Mouse (Mus musculus) heart, adult 2 months (tissue): ENCODE results near the gene Slc43a2. TPM values are rescaled to one million over a fixed set of nuclear protein-coding genes. Genes with fewer than 3 reads are reported as not detected.

Source experiments
- DNase-seq, 2 experiments: peaks; one replicate each; pipeline ENCODE4 v3.0.0; 2021
- H3K27ac ChIP-seq: fragments of 200-600 bp; 2 replicates; pipeline ENCODE4 v1.8.1; 2022
- H3K27me3 ChIP-seq: fragments of 200-500 bp; 2 replicates; pipeline ENCODE4 v1.6.1; 2012; ENCODE audit warnings: mild to moderate bottlenecking, low read length, inconsistent platforms, mixed read lengths; ENCODE audit not compliant: control insufficient read depth, insufficient read depth
- H3K36me3 ChIP-seq: fragments of 200-500 bp; 2 replicates; pipeline ENCODE4 v1.6.1; 2012; ENCODE audit warnings: low read length, inconsistent platforms; ENCODE audit not compliant: control insufficient read depth, insufficient read depth
- H3K4me1 ChIP-seq: fragments of 200-500 bp; 2 replicates; pipeline ENCODE4 v1.6.1; 2011; ENCODE audit warnings: low read length; ENCODE audit not compliant: control insufficient read depth, insufficient read depth
- H3K4me3 ChIP-seq: fragments of 200-600 bp; 2 replicates; pipeline ENCODE4 v1.8.1; 2022
- H3K79me2 ChIP-seq: fragments of 200-500 bp; replicated peaks from 2 replicates; pipeline ENCODE4 v1.6.1; 2012; ENCODE audit warnings: mild to moderate bottlenecking, inconsistent platforms, low read length, moderate library complexity, mixed read lengths; ENCODE audit not compliant: control insufficient read depth, insufficient read depth
- H3K9ac ChIP-seq: fragments of 200-500 bp; 2 replicates; pipeline ENCODE4 v1.6.1; 2012; ENCODE audit warnings: low read depth, mild to moderate bottlenecking, control low read depth, inconsistent platforms, low read length, mixed read lengths
- CTCF ChIP-seq: fragments of 200-600 bp; IDR thresholded peaks from 2 replicates; pipeline ENCODE4 v1.8.1; 2022; ENCODE audit warnings: antibody characterized with exemption, mild to moderate bottlenecking, moderate library complexity
- EP300 ChIP-seq: fragments of 200-500 bp; IDR thresholded peaks from 2 replicates; pipeline ENCODE4 v1.6.1; 2011; ENCODE audit warnings: low read depth, low read length, control low read depth; ENCODE audit not compliant: insufficient read depth
- POLR2A ChIP-seq: fragments of 200-500 bp; IDR thresholded peaks from 2 replicates; pipeline ENCODE4 v1.6.1; 2011; ENCODE audit warnings: mild to moderate bottlenecking, low read depth, low read length, control low read depth; ENCODE audit not compliant: insufficient read depth
- WGBS: fragments of 180-500 bp; shearing (Covaris S2); methylation state at CpG from one replicate; pipeline ENCODE4 v1.1.7; 2018; 5-methylcytosine and 5-hydroxymethylcytosine counted together
- intact Hi-C: fragments of 180-260 bp; cut with DNase I; formaldehyde crosslinking; loops from one replicate; pipeline ENCODE4 v1.15.1; 2025
- polyA plus RNA-seq: library from polyadenylated mRNA; depleted of rRNA; stranded (reverse); fragments of >200 nt; gene quantifications from 2 replicates; pipeline ENCODE4 v1.2.3, GENCODE M21; 2012
- total RNA-seq, 2 experiments: library from RNA; stranded (reverse); gene quantifications; 2 replicates each; pipeline ENCODE4 v1.2.3; 2021

Slc43a2 gene
- total and polyA plus RNA-seq, 3 experiments: 13.6 to 14.6 (median 13.7) TPM

DNA sequence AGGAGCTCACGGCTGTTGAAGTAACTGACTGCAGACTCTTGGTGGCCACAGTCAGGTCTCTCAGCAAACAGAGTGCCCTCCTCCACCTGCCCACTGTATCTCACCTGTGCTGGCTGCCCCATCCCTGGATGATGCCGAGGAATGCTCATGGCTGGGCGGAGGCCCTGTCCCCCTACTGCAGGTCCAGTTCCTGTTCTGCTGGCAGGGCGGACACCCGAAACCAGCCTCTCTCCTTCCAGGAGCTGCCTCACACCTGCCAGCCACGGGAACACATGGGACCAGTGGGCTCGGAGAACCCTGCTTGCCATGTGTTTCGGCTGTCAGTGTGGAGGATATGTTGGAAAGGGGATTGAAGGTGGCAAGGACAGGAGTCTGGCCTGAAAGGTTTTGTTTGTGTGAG lies 8.7 kb downstream of the Slc43a2 start:
- intact Hi-C loops: no loop called here

DNA sequence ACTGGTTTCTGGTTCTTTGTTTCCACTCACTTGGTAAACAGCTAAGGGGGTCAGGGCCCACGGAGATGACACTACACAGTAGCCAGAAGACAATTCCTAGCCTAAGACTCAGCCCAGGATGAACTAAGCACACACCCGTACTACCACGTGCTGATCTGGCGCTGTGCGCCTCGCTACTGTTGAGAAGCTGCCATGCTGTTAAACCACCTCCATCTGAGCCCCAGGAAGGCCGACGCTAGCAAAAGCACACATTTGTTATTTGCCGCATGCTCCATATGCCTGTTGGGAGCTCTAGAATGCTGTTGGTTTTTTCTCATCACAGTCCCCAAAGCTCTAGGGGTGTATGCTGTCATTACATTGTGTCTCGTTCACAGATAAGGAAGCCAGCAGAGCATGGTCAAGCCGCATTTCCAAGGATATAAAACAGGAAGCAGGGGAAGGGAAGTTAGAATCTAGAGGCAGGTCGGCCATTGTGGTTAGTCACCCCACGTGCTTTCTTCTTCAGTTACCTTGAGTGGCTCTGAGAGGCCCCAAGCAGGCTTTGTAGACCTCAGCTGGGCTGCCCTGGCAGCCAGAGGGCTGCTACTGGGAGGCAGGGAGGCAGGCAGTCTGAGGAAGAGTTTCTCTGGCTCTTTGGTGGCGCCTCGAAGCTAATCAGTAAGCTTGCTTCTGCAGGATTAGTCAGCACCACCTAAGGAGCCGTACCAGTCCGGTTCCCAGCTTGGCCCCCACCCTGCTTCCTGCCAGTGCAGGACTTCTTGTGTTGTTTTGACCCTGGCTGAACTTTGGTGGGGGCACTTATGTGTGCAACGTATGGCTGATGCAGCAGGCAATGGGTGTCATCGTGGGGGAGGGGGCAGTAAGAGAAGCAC lies 9.5 kb downstream of the Slc43a2 start:
- DNase-seq: no peak
- WGBS: 48% methylated on average over 19 of the region's 19 CpGs
- no peak overlapping the region for H3K9ac ChIP-seq
- H3K79me2 ChIP-seq: no peaks in the 10 kb centered on the region
- H3K27me3 ChIP-seq: no peaks in the 10 kb centered on the region
- H3K4me1 ChIP-seq: peaks cover 10% of the 10 kb centered on the region
- intact Hi-C loops: no loop called here
- no peak for TF ChIP-seq CTCF
- TF ChIP-seq POLR2A: no peak
- TF ChIP-seq EP300: no peak
- no peak overlapping the region for H3K4me3 ChIP-seq
- H3K36me3 ChIP-seq: no peaks in the 10 kb centered on the region
- no peak overlapping the region for H3K27ac ChIP-seq

More for the DNA sequence above, 8.7 kb downstream of the Slc43a2 start:
- no peaks in the 10 kb centered on the region for H3K27me3 ChIP-seq
- no peak overlapping the region for H3K4me3 ChIP-seq
- H3K79me2 ChIP-seq: no peaks in the 10 kb centered on the region
- TF ChIP-seq EP300 (no peak), POLR2A (no peak), CTCF (no peak)
- no peak for DNase-seq
- H3K27ac ChIP-seq: no peak overlapping the region
- no peak overlapping the region for H3K9ac ChIP-seq
- no peaks in the 10 kb centered on the region for H3K36me3 ChIP-seq
- 89% methylated on average over 8 of the region's 8 CpGs for WGBS
- H3K4me1 ChIP-seq: peaks cover 11% of the 10 kb centered on the region

- no peak for TF ChIP-seq POLR2A
- TF ChIP-seq CTCF: no peak
- TF ChIP-seq EP300: no peak
- WGBS: 82% methylated on average over 9 of the region's 9 CpGs
- Histone ChIP-seq H3K36me3 (no peaks in the 10 kb centered on the region), H3K4me1 (peaks cover 3% of the 10 kb centered on the region; the same call in 1 of the 2 replicates), H3K4me3 (no peak overlapping the region), H3K27me3 (no peaks in the 10 kb centered on the region), H3K9ac (no peak overlapping the region), H3K79me2 (no peaks in the 10 kb centered on the region), H3K27ac (no peak overlapping the region)
- intact Hi-C loops: no loop called here
- no peak for DNase-seq
Observed at GRCm38 (mm10) chr11:75544713-75545112, 13.2 kb downstream of the Slc43a2 start.

DNA sequence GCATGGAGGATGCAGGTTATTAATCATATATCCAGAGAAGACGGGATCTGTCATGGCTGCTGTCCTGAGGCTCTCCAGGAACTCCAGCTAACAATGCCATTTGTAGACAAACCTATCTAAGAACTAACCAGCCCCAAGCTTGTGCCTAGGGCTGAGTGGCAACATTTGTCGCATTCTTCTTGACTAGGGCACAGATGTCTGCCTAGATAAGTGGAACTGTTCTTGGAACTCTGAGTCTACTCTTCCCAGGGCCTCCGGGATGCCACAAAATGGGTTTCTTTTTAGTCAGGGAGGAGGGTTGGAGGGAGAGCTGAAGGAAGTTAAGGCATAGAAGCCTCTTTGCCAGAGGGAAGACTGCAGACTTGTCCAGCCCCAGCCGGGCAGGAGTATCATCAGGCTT lies 14.6 kb downstream of the Slc43a2 start:
- H3K27ac ChIP-seq: no peak overlapping the region
- intact Hi-C loops: loop anchor here (2.0 kb wide), 1 partner anchor 13 kb away; no protein-coding TSS in a partner anchor
- TF ChIP-seq POLR2A (no peak), CTCF (no peak), EP300 (no peak)
- H3K9ac ChIP-seq: no peak overlapping the region
- 88% methylated on average over 4 of the region's 4 CpGs for WGBS
- H3K79me2 ChIP-seq: no peaks in the 10 kb centered on the region
- peaks cover 2% of the 10 kb centered on the region for H3K4me1 ChIP-seq
- no peaks in the 10 kb centered on the region for H3K36me3 ChIP-seq
- H3K4me3 ChIP-seq: no peak overlapping the region
- no peaks in the 10 kb centered on the region for H3K27me3 ChIP-seq
- DNase-seq: no peak

DNA sequence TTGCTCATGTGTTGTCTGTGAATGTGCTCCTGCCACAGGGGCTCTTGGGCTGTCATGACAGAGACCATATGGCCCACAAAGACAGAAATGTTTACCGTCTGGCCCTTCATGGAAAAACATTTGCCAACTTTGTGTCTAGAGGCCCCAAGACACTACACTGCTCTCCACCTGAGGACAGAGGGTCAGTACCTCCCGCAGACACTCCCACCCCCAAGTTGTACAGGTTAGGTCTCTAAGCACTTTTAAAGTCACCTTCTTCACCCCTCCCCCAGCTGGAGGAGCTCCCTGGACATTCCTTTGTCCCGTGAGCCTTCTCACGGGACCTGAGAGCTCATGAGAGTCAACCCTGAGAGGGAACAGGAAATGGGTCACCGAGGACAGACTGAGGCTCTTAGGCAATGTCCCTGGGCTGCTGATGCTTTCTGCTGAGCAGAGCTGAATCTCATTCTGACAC lies 18.2 kb downstream of the Slc43a2 start:
- Histone ChIP-seq H3K27me3 (no peaks in the 10 kb centered on the region), H3K36me3 (no peaks in the 10 kb centered on the region), H3K79me2 (no peaks in the 10 kb centered on the region), H3K9ac (no peak overlapping the region), H3K4me1 (peaks cover 12% of the 10 kb centered on the region), H3K4me3 (no peak overlapping the region), H3K27ac (peak overlapping the region; percentile 73)
- intact Hi-C loops: no loop called here
- DNase-seq: peak in 1 of 2 experiments; percentile 59
- TF ChIP-seq POLR2A (no peak), EP300 (no peak), CTCF (no peak)
- WGBS: 35% methylated on average over 5 of the region's 5 CpGs

DNA sequence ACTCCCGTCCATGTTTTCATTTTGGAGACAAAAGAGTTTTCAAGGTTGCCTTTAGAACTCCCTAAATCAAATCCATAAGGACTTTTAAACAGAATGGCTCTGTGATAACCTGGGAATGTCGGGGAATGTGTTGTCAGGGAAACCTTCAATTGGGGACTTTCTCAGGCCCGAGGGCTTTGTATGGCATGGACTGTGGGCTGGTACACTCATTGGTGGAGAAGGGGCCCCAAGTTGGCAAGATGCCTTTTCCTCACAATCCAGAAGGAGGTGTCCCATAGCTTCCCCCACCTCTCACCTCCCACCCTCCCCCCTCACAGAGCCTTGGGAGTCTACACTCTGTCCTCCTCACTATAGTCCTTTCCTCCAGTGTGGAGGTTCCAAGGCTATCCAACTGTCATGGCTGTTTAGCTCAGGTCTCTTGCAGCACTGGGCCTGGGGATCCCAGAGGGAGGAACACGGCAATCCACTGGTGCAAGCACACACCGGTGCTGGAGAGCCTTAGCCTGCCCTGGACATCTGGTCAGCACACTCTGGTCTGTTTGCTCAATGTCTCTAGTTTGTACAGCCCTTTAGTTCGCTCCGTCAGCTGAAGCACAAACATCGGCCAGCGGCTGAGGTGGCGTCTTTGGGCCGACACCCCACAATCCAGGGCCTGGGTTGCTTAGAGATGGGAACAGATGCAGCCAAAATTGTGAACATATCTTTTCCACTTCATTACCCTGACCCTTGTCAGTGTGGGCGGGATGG lies 18.9 kb downstream of the Slc43a2 start:
- intact Hi-C loops: no loop called here
- Histone ChIP-seq H3K27me3 (no peaks in the 10 kb centered on the region), H3K4me3 (no peak overlapping the region), H3K27ac (peak overlapping the region; percentile 73), H3K79me2 (no peaks in the 10 kb centered on the region), H3K4me1 (peaks cover 12% of the 10 kb centered on the region), H3K9ac (no peak overlapping the region), H3K36me3 (no peaks in the 10 kb centered on the region)
- no peak for TF ChIP-seq POLR2A
- TF ChIP-seq EP300: no peak
- no peak for TF ChIP-seq CTCF
- WGBS: 82% methylated on average over 12 of the region's 12 CpGs
- DNase-seq: peak; percentile 51 to 75
